Mouse (Mus musculus) forebrain, embryonic 12.5 days (tissue): ENCODE measurements around the gene Prpsap2. TPM values are rescaled to one million over a fixed set of nuclear protein-coding genes. Genes with fewer than 3 reads are reported as not detected.
A peak's percentile ranks its signal among the peaks of the same experiment; 100 is the strongest.

Experiments
- ATAC-seq: fragments of 200-750 bp; cut with Nextera tagmentation; 2 replicates; pipeline ENCODE4 v1.8.0; 2017; ENCODE audit warnings: moderate TSS enrichment; ENCODE audit not compliant: low FRiP score
- H3K27ac ChIP-seq: fragments of 300-500 bp; sonication (generic); 2 replicates; pipeline ENCODE4 v1.5.1; 2016; ENCODE audit warnings: mild to moderate bottlenecking
- H3K27me3 ChIP-seq: fragments of 300-500 bp; sonication (generic); 2 replicates; pipeline ENCODE4 v1.6.1; 2016; ENCODE audit warnings: mild to moderate bottlenecking
- H3K36me3 ChIP-seq: fragments of 300-500 bp; sonication (generic); replicated peaks from 2 replicates; pipeline ENCODE4 v1.6.1; 2016; ENCODE audit warnings: mild to moderate bottlenecking
- H3K4me1 ChIP-seq: fragments of 300-500 bp; sonication (generic); 2 replicates; pipeline ENCODE4 v1.6.1; 2016
- H3K4me2 ChIP-seq: fragments of 300-500 bp; sonication (generic); 2 replicates; pipeline ENCODE4 v1.6.1; 2016; ENCODE audit warnings: mild to moderate bottlenecking, moderate library complexity
- H3K4me3 ChIP-seq: fragments of 300-500 bp; sonication (generic); replicated peaks from 2 replicates; pipeline ENCODE4 v1.5.1; 2016; ENCODE audit warnings: mild to moderate bottlenecking
- H3K9ac ChIP-seq: fragments of 300-500 bp; sonication (generic); 2 replicates; pipeline ENCODE4 v1.6.1; 2016; ENCODE audit warnings: mild to moderate bottlenecking
- H3K9me3 ChIP-seq: fragments of 300-500 bp; sonication (generic); 2 replicates; pipeline ENCODE4 v1.6.1; 2016
- WGBS: fragments of 180-500 bp; shearing (Covaris S2); methylation state at CpG from one replicate; pipeline ENCODE4 v1.1.7; 2016; 5-methylcytosine and 5-hydroxymethylcytosine counted together
- polyA plus RNA-seq: library from polyadenylated mRNA; unstranded; fragments of >200 nt; fragmentation: Nextera tagmentation; extraction: Ambion mirVana; gene quantifications from 2 replicates; pipeline ENCODE4 v1.2.1, GENCODE M21; 2016

Gene Prpsap2
- polyA plus RNA-seq, 1 experiment from 2014 or later, result 62.2 TPM

DNA sequence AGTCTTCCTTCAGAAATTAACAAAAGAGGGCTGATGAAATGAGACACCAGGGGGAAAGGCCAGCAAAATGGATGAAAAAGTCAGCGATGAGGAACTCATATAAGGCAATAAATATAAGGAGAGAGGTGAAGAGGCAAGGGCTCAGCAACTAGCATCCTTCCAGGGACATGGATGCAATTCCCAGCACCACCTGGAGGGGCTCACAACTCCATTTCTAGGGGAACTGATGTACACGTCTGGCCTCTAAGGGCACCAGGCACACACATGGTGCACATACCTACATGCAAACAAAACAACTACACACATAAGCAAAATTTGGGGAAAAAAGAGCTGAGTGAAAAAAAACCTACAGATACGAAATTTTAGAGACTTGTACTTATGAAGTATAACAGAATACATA lies 17.4 kb downstream of the Prpsap2 start:
- Histone ChIP-seq H3K27ac (no peak overlapping the region), H3K36me3 (peaks cover 79% of the 10 kb centered on the region), H3K27me3 (no peaks in the 10 kb centered on the region), H3K4me3 (no peak overlapping the region), H3K9me3 (no peaks in the 10 kb centered on the region), H3K4me1 (0 out of 2 replicates have a peak, but pooled peaks cover 4% of the 10 kb centered on the region), H3K9ac (no peak overlapping the region), H3K4me2 (no peak overlapping the region)
- WGBS, result 75% methylated on average over 3 of the region's 3 CpGs
- no peak for ATAC-seq

DNA sequence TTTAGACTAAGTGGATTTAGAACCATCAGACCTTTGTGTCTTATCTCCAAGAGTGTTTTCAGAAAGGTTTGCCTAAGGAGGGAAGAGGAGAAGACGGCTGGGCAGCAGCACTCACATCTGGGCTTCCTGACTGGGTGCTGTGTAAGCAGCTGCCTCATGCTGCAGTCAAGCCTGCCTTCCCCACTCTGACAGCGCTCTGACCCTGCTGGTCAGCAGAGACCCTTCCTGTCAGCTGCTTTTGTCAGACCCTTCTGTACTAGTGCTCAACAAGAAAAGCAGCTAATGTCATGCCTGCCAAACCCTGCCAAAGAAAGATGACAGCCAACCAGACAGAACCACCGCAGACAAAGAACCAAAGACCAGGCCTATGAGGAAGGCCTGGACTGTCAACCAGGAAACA lies 18.1 kb downstream of the Prpsap2 start:
- WGBS, result 85% methylated on average over 3 of the region's 3 CpGs
- H3K4me1 ChIP-seq, result 0 out of 2 replicates have a peak, but pooled peaks cover 4% of the 10 kb centered on the region
- H3K36me3 ChIP-seq, result peaks cover 79% of the 10 kb centered on the region
- H3K4me3 ChIP-seq, result no peak overlapping the region
- no peak overlapping the region for H3K4me2 ChIP-seq
- no peak for ATAC-seq
- no peak overlapping the region for H3K27ac ChIP-seq
- H3K9ac ChIP-seq, result no peak overlapping the region
- no peaks in the 10 kb centered on the region for H3K27me3 ChIP-seq
- H3K9me3 ChIP-seq, result no peaks in the 10 kb centered on the region

GRCm38 (mm10) chr11:61740500-61740899 lies 21.4 kb downstream of the Prpsap2 start:
- ATAC-seq, result no peak
- Histone ChIP-seq H3K4me1 (0 out of 2 replicates have a peak, but pooled peaks cover 4% of the 10 kb centered on the region), H3K36me3 (peaks cover 86% of the 10 kb centered on the region), H3K4me3 (no peak overlapping the region), H3K9me3 (no peaks in the 10 kb centered on the region), H3K9ac (no peak overlapping the region), H3K27ac (no peak overlapping the region), H3K4me2 (no peak overlapping the region), H3K27me3 (no peaks in the 10 kb centered on the region)
- WGBS, result 92% methylated on average over 1 of the region's 1 CpGs

GRCm38 (mm10) chr11:61737290-61737689 lies 24.6 kb downstream of the Prpsap2 start:
- Histone ChIP-seq H3K27me3 (no peaks in the 10 kb centered on the region), H3K9ac (no peak overlapping the region), H3K4me2 (no peak overlapping the region), H3K4me1 (no peaks in the 10 kb centered on the region), H3K9me3 (no peaks in the 10 kb centered on the region), H3K36me3 (peaks cover 91% of the 10 kb centered on the region), H3K27ac (no peak overlapping the region), H3K4me3 (no peak overlapping the region)
- 100% methylated on average over 1 of the region's 1 CpGs for WGBS
- no peak for ATAC-seq

GRCm38 (mm10) chr11:61732672-61733071 lies 29.2 kb downstream of the Prpsap2 start:
- H3K9ac ChIP-seq, result no peak overlapping the region
- H3K9me3 ChIP-seq, result no peaks in the 10 kb centered on the region
- ATAC-seq, result no peak
- H3K27me3 ChIP-seq, result no peaks in the 10 kb centered on the region
- no peak overlapping the region for H3K4me3 ChIP-seq
- H3K4me2 ChIP-seq, result no peak overlapping the region
- peaks cover 89% of the 10 kb centered on the region for H3K36me3 ChIP-seq
- 89% methylated on average over 7 of the region's 7 CpGs for WGBS
- H3K27ac ChIP-seq, result no peak overlapping the region
- H3K4me1 ChIP-seq, result no peaks in the 10 kb centered on the region

DNA sequence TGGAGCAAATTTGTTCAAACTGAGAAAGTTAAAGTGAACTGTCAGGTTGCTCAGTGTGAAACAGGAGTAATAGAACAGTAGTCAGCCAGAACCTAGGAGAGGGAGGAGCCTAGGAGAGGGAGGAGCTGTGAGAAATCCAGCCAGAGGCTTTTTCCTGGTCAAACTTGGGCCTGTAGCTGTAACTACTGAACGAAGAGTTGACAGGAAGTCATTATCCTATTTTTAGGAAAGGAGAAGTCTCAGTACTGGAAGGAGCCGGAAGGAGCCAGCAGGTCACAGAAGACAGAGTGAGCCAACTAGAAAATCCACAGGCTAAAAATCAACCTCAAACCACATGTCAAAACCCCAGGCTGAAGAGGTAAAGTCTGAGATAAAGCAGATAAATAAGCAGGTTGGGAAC lies 33.9 kb downstream of the Prpsap2 start:
- Histone ChIP-seq H3K4me3 (no peak overlapping the region), H3K9ac (no peak overlapping the region), H3K4me1 (no peaks in the 10 kb centered on the region), H3K9me3 (no peaks in the 10 kb centered on the region), H3K36me3 (peaks cover 65% of the 10 kb centered on the region), H3K27ac (no peak overlapping the region), H3K4me2 (no peak overlapping the region), H3K27me3 (no peaks in the 10 kb centered on the region)
- ATAC-seq, result no peak
- 93% methylated on average over 2 of the region's 2 CpGs for WGBS

- H3K9ac ChIP-seq, result no peak overlapping the region
- no peak overlapping the region for H3K4me3 ChIP-seq
- no peaks in the 10 kb centered on the region for H3K9me3 ChIP-seq
- H3K4me2 ChIP-seq, result no peak overlapping the region
- peaks cover 10% of the 10 kb centered on the region for H3K36me3 ChIP-seq
- WGBS, result 80% methylated on average over 5 of the region's 5 CpGs
- H3K27ac ChIP-seq, result no peak overlapping the region
- H3K27me3 ChIP-seq, result no peaks in the 10 kb centered on the region
- ATAC-seq, result no peak
- H3K4me1 ChIP-seq, result no peaks in the 10 kb centered on the region
These were observed 39.8 kb downstream of the Prpsap2 start for GRCm38 (mm10) chr11:61722077-61722476.

- Histone ChIP-seq H3K36me3 (no peaks in the 10 kb centered on the region), H3K4me1 (no peaks in the 10 kb centered on the region), H3K9me3 (no peaks in the 10 kb centered on the region), H3K27ac (no peak within 1 kb of the TSS), H3K4me3 (no peak within 1 kb of the TSS), H3K9ac (no peak within 1 kb of the TSS), H3K27me3 (no peaks in the 10 kb centered on the region), H3K4me2 (no peak within 1 kb of the TSS)
- 76% methylated on average over 3 of the region's 3 CpGs for WGBS
- no peak for ATAC-seq
These were observed 41.3 kb downstream of the Prpsap2 start, which contains the start of gene Slc5a10 for GRCm38 (mm10) chr11:61720636-61721035. Slc5a10 (minus strand) TSS chr11:61720826.

DNA sequence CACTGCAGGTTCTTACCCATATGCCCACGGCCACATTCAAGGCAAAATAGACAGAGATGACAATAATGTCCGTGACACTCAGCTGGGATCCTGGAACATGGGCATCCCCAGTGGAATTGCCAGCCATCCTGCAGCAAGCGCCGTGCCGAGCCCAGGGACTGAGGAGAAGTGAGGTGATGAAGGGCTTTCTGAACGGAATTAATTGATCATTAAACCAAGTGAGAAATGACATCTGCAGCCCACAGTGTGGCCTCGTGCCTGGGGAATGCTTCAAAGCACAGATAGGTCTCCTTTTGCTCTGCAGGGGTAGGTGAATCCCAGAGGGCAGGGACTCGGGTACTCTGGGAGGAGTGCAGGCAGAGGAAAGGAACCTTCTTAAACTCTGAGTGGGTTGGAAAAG lies 42.1 kb downstream of the Prpsap2 start:
- Histone ChIP-seq H3K27ac (no peak overlapping the region), H3K9me3 (no peaks in the 10 kb centered on the region), H3K36me3 (no peaks in the 10 kb centered on the region), H3K4me2 (no peak overlapping the region), H3K9ac (no peak overlapping the region), H3K4me1 (no peaks in the 10 kb centered on the region), H3K27me3 (no peaks in the 10 kb centered on the region), H3K4me3 (no peak overlapping the region)
- ATAC-seq, result no peak
- 81% methylated on average over 8 of the region's 8 CpGs for WGBS

DNA sequence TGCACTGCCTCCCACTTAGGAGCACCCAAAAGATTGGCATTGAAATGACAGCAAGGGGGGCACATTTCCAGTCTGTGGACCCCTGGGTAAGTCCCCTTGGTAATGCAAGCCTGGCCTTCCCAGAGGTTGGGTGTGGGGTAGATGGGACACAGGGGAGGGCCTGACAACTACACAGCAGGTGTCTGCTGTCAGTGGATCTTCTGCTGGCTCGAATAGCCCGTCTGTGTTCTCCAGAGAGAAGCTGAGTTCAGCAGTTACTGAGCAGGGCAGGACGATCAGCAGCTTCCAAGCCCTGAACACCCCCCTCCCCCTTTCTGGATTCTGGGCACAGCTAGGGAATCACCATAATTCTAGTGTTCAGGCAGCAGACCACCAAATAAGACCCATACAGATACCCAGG lies 42.5 kb downstream of the Prpsap2 start:
- ATAC-seq, result no peak
- Histone ChIP-seq H3K4me2 (no peak overlapping the region), H3K9me3 (no peaks in the 10 kb centered on the region), H3K9ac (no peak overlapping the region), H3K27me3 (no peaks in the 10 kb centered on the region), H3K36me3 (no peaks in the 10 kb centered on the region), H3K27ac (no peak overlapping the region), H3K4me3 (no peak overlapping the region), H3K4me1 (no peaks in the 10 kb centered on the region)
- 72% methylated on average over 3 of the region's 3 CpGs for WGBS

GRCm38 (mm10) chr11:61717990-61718389 lies 43.9 kb downstream of the Prpsap2 start:
- ATAC-seq, result no peak
- Histone ChIP-seq H3K4me1 (no peaks in the 10 kb centered on the region), H3K36me3 (no peaks in the 10 kb centered on the region), H3K4me2 (no peak overlapping the region), H3K9ac (no peak overlapping the region), H3K9me3 (no peaks in the 10 kb centered on the region), H3K27me3 (no peaks in the 10 kb centered on the region; the same call in 1 of the 2 replicates), H3K27ac (no peak overlapping the region), H3K4me3 (no peak overlapping the region)
- 58% methylated on average over 5 of the region's 5 CpGs for WGBS

DNA sequence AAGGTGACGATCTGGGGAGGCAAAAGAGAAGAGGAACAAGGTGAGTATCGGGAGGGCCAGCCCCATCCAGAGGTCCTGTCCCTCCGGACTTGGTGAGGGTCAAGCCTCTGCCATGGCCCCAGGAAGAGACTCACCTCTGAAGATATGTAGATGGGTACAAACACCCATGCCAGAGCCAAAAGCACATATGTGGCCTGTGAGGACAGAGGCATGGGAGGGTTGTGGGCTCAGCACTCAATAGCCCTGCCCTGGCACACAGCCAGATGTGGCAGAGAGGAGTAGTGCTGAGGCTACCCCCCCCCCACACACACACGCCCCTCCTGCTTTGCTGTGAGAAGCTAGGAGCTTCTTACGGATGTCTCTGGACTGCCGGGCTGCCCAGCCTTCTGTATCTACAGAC lies 46.8 kb downstream of the Prpsap2 start:
- ATAC-seq, result no peak
- Histone ChIP-seq H3K9ac (no peak overlapping the region), H3K36me3 (no peaks in the 10 kb centered on the region), H3K4me2 (no peak overlapping the region), H3K4me3 (no peak overlapping the region), H3K9me3 (no peaks in the 10 kb centered on the region), H3K4me1 (no peaks in the 10 kb centered on the region), H3K27ac (no peak overlapping the region), H3K27me3 (no peaks in the 10 kb centered on the region; the same call in 1 of the 2 replicates)
- WGBS, result 68% methylated on average over 6 of the region's 6 CpGs

GRCm38 (mm10) chr11:61714346-61715117 lies 47.4 kb downstream of the Prpsap2 start:
- H3K9me3 ChIP-seq, result no peaks in the 10 kb centered on the region
- H3K4me2 ChIP-seq, result no peak overlapping the region
- 50% methylated on average over 11 of the region's 11 CpGs for WGBS
- no peak overlapping the region for H3K27ac ChIP-seq
- H3K27me3 ChIP-seq, result no peaks in the 10 kb centered on the region; the same call in 1 of the 2 replicates
- no peak overlapping the region for H3K4me3 ChIP-seq
- no peaks in the 10 kb centered on the region for H3K4me1 ChIP-seq
- ATAC-seq, result peak; percentile 69; the same call in 1 of the 2 replicates
- H3K9ac ChIP-seq, result no peak overlapping the region
- H3K36me3 ChIP-seq, result no peaks in the 10 kb centered on the region
